Mouse (Mus musculus): ENCODE results near the gene Mpped2. TPM values are rescaled to one million over a fixed set of nuclear protein-coding genes. Genes with fewer than 3 reads are reported as not detected.

Mpped2 gene
- total and polyA plus RNA-seq, 3 experiments, result 0.04 to 0.10 TPM; not detected in 1

- no peak overlapping the region for H3K4me3 ChIP-seq (ENCODE audit: control insufficient read depth in 1 of 2, insufficient read depth in 1 of 2, low read depth in 2 of 2, low read length in 2 of 2)
- TF ChIP-seq E2F4 (IDR thresholded peaks at IDR 0.05; ENCODE audit: borderline replicate concordance, low read depth, low read length) (no peak), UBTF (IDR thresholded peaks at IDR 0.05; ENCODE audit: borderline replicate concordance, insufficient read depth, low read depth, low read length) (no peak)
- H3K79me2 ChIP-seq (ENCODE audit: control insufficient read depth, insufficient read depth, low read length, poor library complexity), result no peaks in the 10 kb centered on the region
- no peaks in the 10 kb centered on the region for H3K27me3 ChIP-seq (ENCODE audit: control insufficient read depth in 1 of 2, insufficient read depth in 2 of 2, low read length in 2 of 2)
- H3K9me3 ChIP-seq (replicated peaks; ENCODE audit: insufficient read depth, low read length), result no peaks in the 10 kb centered on the region
- H3K4me1 ChIP-seq (ENCODE audit: control insufficient read depth in 1 of 2, insufficient read depth in 2 of 2, low read length in 2 of 2), result no peaks in the 10 kb centered on the region
- no peak for DNase-seq (ENCODE audit: low read depth, low spot score)
- H3K36me3 ChIP-seq (ENCODE audit: control insufficient read depth in 1 of 2, insufficient read depth in 2 of 2, low read length in 2 of 2), result no peaks in the 10 kb centered on the region
- no peak overlapping the region for H3K9ac ChIP-seq (ENCODE audit: control insufficient read depth, low read depth, low read length, poor library complexity, severe bottlenecking)
- no peak overlapping the region for H3K27ac ChIP-seq (ENCODE audit: control insufficient read depth, low read depth, low read length)
Observed at GRCm38 (mm10) chr2:106772643-106773042, 79.6 kb downstream of the Mpped2 start.

GRCm38 (mm10) chr2:106774251-106775196 is 81.5 kb downstream of the Mpped2 start:
- Histone ChIP-seq H3K4me1 (ENCODE audit: control insufficient read depth in 1 of 2, insufficient read depth in 2 of 2, low read length in 2 of 2) (no peaks in the 10 kb centered on the region), H3K9ac (ENCODE audit: control insufficient read depth, low read depth, low read length, poor library complexity, severe bottlenecking) (no peak overlapping the region), H3K27me3 (ENCODE audit: control insufficient read depth in 1 of 2, insufficient read depth in 2 of 2, low read length in 2 of 2) (no peaks in the 10 kb centered on the region), H3K79me2 (ENCODE audit: control insufficient read depth, insufficient read depth, low read length, poor library complexity) (no peaks in the 10 kb centered on the region), H3K27ac (ENCODE audit: control insufficient read depth, low read depth, low read length) (no peak overlapping the region), H3K36me3 (ENCODE audit: control insufficient read depth in 1 of 2, insufficient read depth in 2 of 2, low read length in 2 of 2) (no peaks in the 10 kb centered on the region), H3K9me3 (replicated peaks; ENCODE audit: insufficient read depth, low read length) (no peaks in the 10 kb centered on the region), H3K4me3 (ENCODE audit: control insufficient read depth in 1 of 2, insufficient read depth in 1 of 2, low read depth in 2 of 2, low read length in 2 of 2) (no peak overlapping the region)
- no peak for DNase-seq (ENCODE audit: low read depth, low spot score)
- TF ChIP-seq MAX (IDR thresholded peaks at IDR 0.05; ENCODE audit: low read length), result no peak
- TF ChIP-seq KAT2A (conservative IDR thresholded peaks at IDR 0.05; ENCODE audit: low read depth, low read length), result no peak
- TF ChIP-seq SMC3 (IDR thresholded peaks at IDR 0.05; ENCODE audit: low read depth, low read length), result no peak
- no peak for TF ChIP-seq TCF12 (IDR thresholded peaks at IDR 0.05; ENCODE audit: low read depth, low read length)
- TF ChIP-seq BHLHE40 (IDR thresholded peaks at IDR 0.05; ENCODE audit: borderline replicate concordance, low read depth, low read length), result no peak
- TF ChIP-seq TAL1 (IDR thresholded peaks at IDR 0.05; ENCODE audit: low read length), result no peak
- no peak for TF ChIP-seq MAZ (IDR thresholded peaks at IDR 0.05; ENCODE audit: low read depth, low read length)
- TF ChIP-seq CHD1 (IDR thresholded peaks at IDR 0.05; ENCODE audit: low read depth, low read length), result no peak
- TF ChIP-seq JUND (IDR thresholded peaks at IDR 0.05; ENCODE audit: low read depth, low read length), result no peak
- no peak for TF ChIP-seq GATA1 (IDR thresholded peaks at IDR 0.05; ENCODE audit: low read depth, low read length)
- TF ChIP-seq UBTF (IDR thresholded peaks at IDR 0.05; ENCODE audit: borderline replicate concordance, insufficient read depth, low read depth, low read length), result no peak
- TF ChIP-seq MEF2A (IDR thresholded peaks at IDR 0.05; ENCODE audit: extremely low read depth, insufficient replicate concordance, low read depth, low read length, poor library complexity, severe bottlenecking), result no peak
- TF ChIP-seq USF1 (IDR thresholded peaks at IDR 0.05; ENCODE audit: low read depth, low read length), result no peak
